Mouse (Mus musculus) brain, embryonic 18.5 days (tissue): ENCODE measurements at regions not wholly inside any gene's neighbourhood (a gene's known extent, or its start where the extent isn't known, plus 50 kb on each side); places are given as distances from the start of the nearest gene placed in this dataset.

Source experiments
- DNase-seq: peaks from one replicate; pipeline ENCODE4 v3.0.0-alpha.2; 2012; ENCODE audit warnings: low read depth, low spot score

- DNase-seq: peak; percentile 6
These were observed 636.2 kb upstream of the Bche start for GRCm38 (mm10) chr3:74344380-74344779.
